Mouse (Mus musculus): ENCODE results near the gene Tex45.

GRCm38 (mm10) chr8:3429966-3430365 is 40.7 kb upstream of the Tex45 start:
- TF ChIP-seq CTCF (IDR thresholded peaks at IDR 0.05): no peak
- peak; percentile 36; the same call in 1 of the 2 replicates for TF ChIP-seq EP300 (IDR thresholded peaks at IDR 0.05)

All from lung, postnatal 0 days (tissue).